Mouse (Mus musculus): ENCODE measurements around the gene Cnot10. TPM values are rescaled to one million over a fixed set of nuclear protein-coding genes. Genes with fewer than 3 reads are reported as not detected.
"Not testable (repeated sequence)": the region's sequence is repeated elsewhere in the genome, so short reads cannot be mapped to it uniquely, and the experiment has no call there.

The Cnot10 gene
- polyA plus RNA-seq, 1 experiment from 2014 or later = 68.0 TPM

GRCm38 (mm10) chr9:114660983-114661382 lies 21.0 kb upstream of the Cnot10 start:
- H3K27ac ChIP-seq (ENCODE audit: low read depth, low read length) = no peak overlapping the region
- 75% methylated on average over 6 of the region's 6 CpGs for WGBS

GRCm38 (mm10) chr9:114660506-114660905 lies 20.5 kb upstream of the Cnot10 start:
- Histone ChIP-seq H3K36me3 (ENCODE audit: control insufficient read depth, insufficient read depth, low read length) (no peaks in the 10 kb centered on the region), H3K27ac (ENCODE audit: low read depth, low read length) (no peak overlapping the region), H3K4me3 (ENCODE audit: low read depth, low read length) (no peak overlapping the region), H3K27me3 (ENCODE audit: control insufficient read depth, insufficient read depth, low read length) (no peaks in the 10 kb centered on the region), H3K9me3 (ENCODE audit: control insufficient read depth, low read length) (no peaks in the 10 kb centered on the region), H3K4me2 (ENCODE audit: low read depth) (no peak overlapping the region), H3K9ac (ENCODE audit: low read length) (no peak overlapping the region), H3K4me1 (ENCODE audit: control insufficient read depth, insufficient read depth, low read length) (no peaks in the 10 kb centered on the region)
- 83% methylated on average over 6 of the region's 6 CpGs for WGBS
- no peak for ATAC-seq (ENCODE audit: insufficient read depth, low FRiP score, low TSS enrichment)
- no peak for DNase-seq (ENCODE audit: low spot score)

More at GRCm38 (mm10) chr9:114660983-114661382, 21.0 kb upstream of the Cnot10 start:
- Histone ChIP-seq H3K27me3 (ENCODE audit: control insufficient read depth, insufficient read depth, low read length) (no peaks in the 10 kb centered on the region), H3K4me1 (ENCODE audit: control insufficient read depth, insufficient read depth, low read length) (no peaks in the 10 kb centered on the region), H3K9me3 (ENCODE audit: control insufficient read depth, low read length) (no peaks in the 10 kb centered on the region), H3K36me3 (ENCODE audit: control insufficient read depth, insufficient read depth, low read length) (no peaks in the 10 kb centered on the region), H3K4me2 (ENCODE audit: low read depth) (no peak overlapping the region), H3K4me3 (ENCODE audit: low read depth, low read length) (no peak overlapping the region), H3K9ac (ENCODE audit: low read length) (no peak overlapping the region)
- no peak for DNase-seq (ENCODE audit: low spot score)
- ATAC-seq (ENCODE audit: insufficient read depth, low FRiP score, low TSS enrichment) = no peak

- H3K4me3 ChIP-seq (ENCODE audit: low read depth, low read length) = no peak overlapping the region
- H3K27me3 ChIP-seq (ENCODE audit: control insufficient read depth, insufficient read depth, low read length) = no peaks in the 10 kb centered on the region
- no peak for DNase-seq (ENCODE audit: low spot score)
- no peak overlapping the region for H3K9ac ChIP-seq (ENCODE audit: low read length)
- H3K36me3 ChIP-seq (ENCODE audit: control insufficient read depth, insufficient read depth, low read length) = no peaks in the 10 kb centered on the region
- H3K4me1 ChIP-seq (ENCODE audit: control insufficient read depth, insufficient read depth, low read length) = no peaks in the 10 kb centered on the region
- no peak overlapping the region for H3K27ac ChIP-seq (ENCODE audit: low read depth, low read length)
- 85% methylated on average over 3 of the region's 3 CpGs for WGBS
- H3K4me2 ChIP-seq (ENCODE audit: low read depth) = no peak overlapping the region
- no peak for ATAC-seq (ENCODE audit: insufficient read depth, low FRiP score, low TSS enrichment)
- no peaks in the 10 kb centered on the region for H3K9me3 ChIP-seq (ENCODE audit: control insufficient read depth, low read length)
Observed at GRCm38 (mm10) chr9:114656701-114657100, 16.7 kb upstream of the Cnot10 start.

- no peak for ATAC-seq (ENCODE audit: insufficient read depth, low FRiP score, low TSS enrichment)
Observed at GRCm38 (mm10) chr9:114655356-114655755, 15.4 kb upstream of the Cnot10 start.

GRCm38 (mm10) chr9:114650938-114651634 lies 11.1 kb upstream of the Cnot10 start:
- Histone ChIP-seq H3K27me3 (ENCODE audit: control insufficient read depth, insufficient read depth, low read length) (no peaks in the 10 kb centered on the region), H3K4me3 (ENCODE audit: low read depth, low read length) (no peak overlapping the region), H3K27ac (ENCODE audit: low read depth, low read length) (no peak overlapping the region), H3K4me1 (ENCODE audit: control insufficient read depth, insufficient read depth, low read length) (no peaks in the 10 kb centered on the region), H3K9me3 (ENCODE audit: control insufficient read depth, low read length) (no peaks in the 10 kb centered on the region), H3K4me2 (ENCODE audit: low read depth) (no peak overlapping the region), H3K36me3 (ENCODE audit: control insufficient read depth, insufficient read depth, low read length) (no peaks in the 10 kb centered on the region), H3K9ac (ENCODE audit: low read length) (no peak overlapping the region)
- 62% methylated on average over 21 of the region's 21 CpGs for WGBS
- no peak for DNase-seq (ENCODE audit: low spot score)
- no peak for ATAC-seq (ENCODE audit: insufficient read depth, low FRiP score, low TSS enrichment)

More at GRCm38 (mm10) chr9:114655356-114655755, 15.4 kb upstream of the Cnot10 start:
- no peak for DNase-seq (ENCODE audit: low spot score)
- no peak overlapping the region for H3K27ac ChIP-seq (ENCODE audit: low read depth, low read length)
- no peaks in the 10 kb centered on the region for H3K27me3 ChIP-seq (ENCODE audit: control insufficient read depth, insufficient read depth, low read length)
- no peaks in the 10 kb centered on the region for H3K9me3 ChIP-seq (ENCODE audit: control insufficient read depth, low read length)
- WGBS = 94% methylated on average over 4 of the region's 4 CpGs
- H3K9ac ChIP-seq (ENCODE audit: low read length) = no peak overlapping the region
- H3K4me1 ChIP-seq (ENCODE audit: control insufficient read depth, insufficient read depth, low read length) = no peaks in the 10 kb centered on the region
- H3K4me2 ChIP-seq (ENCODE audit: low read depth) = no peak overlapping the region
- no peak overlapping the region for H3K4me3 ChIP-seq (ENCODE audit: low read depth, low read length)
- H3K36me3 ChIP-seq (ENCODE audit: control insufficient read depth, insufficient read depth, low read length) = no peaks in the 10 kb centered on the region

- Histone ChIP-seq H3K4me3 (ENCODE audit: low read depth, low read length) (no peak overlapping the region), H3K27me3 (ENCODE audit: control insufficient read depth, insufficient read depth, low read length) (no peaks in the 10 kb centered on the region), H3K27ac (ENCODE audit: low read depth, low read length) (no peak overlapping the region), H3K9me3 (ENCODE audit: control insufficient read depth, low read length) (no peaks in the 10 kb centered on the region), H3K4me1 (ENCODE audit: control insufficient read depth, insufficient read depth, low read length) (no peaks in the 10 kb centered on the region), H3K4me2 (ENCODE audit: low read depth) (no peak overlapping the region), H3K9ac (ENCODE audit: low read length) (no peak overlapping the region), H3K36me3 (ENCODE audit: control insufficient read depth, insufficient read depth, low read length) (no peaks in the 10 kb centered on the region)
- DNase-seq (ENCODE audit: low spot score) = no peak
- no peak for ATAC-seq (ENCODE audit: insufficient read depth, low FRiP score, low TSS enrichment)
- WGBS = 78% methylated on average over 5 of the region's 5 CpGs
Observed at GRCm38 (mm10) chr9:114649371-114649770, 9.4 kb upstream of the Cnot10 start.

GRCm38 (mm10) chr9:114648472-114648871 lies 8.5 kb upstream of the Cnot10 start:
- not testable (repeated sequence) for H3K9ac ChIP-seq (ENCODE audit: low read length)

GRCm38 (mm10) chr9:114647506-114648432 lies 7.8 kb upstream of the Cnot10 start:
- no peak overlapping the region for H3K27ac ChIP-seq (ENCODE audit: low read depth, low read length)
- H3K4me3 ChIP-seq (ENCODE audit: low read depth, low read length) = no peak overlapping the region
- WGBS = 80% methylated on average over 28 of the region's 28 CpGs
- DNase-seq (ENCODE audit: low spot score) (no peak), ATAC-seq (ENCODE audit: insufficient read depth, low FRiP score, low TSS enrichment) (no peak)
- no peaks in the 10 kb centered on the region for H3K36me3 ChIP-seq (ENCODE audit: control insufficient read depth, insufficient read depth, low read length)
- no peaks in the 10 kb centered on the region for H3K9me3 ChIP-seq (ENCODE audit: control insufficient read depth, low read length)
- no peak overlapping the region for H3K9ac ChIP-seq (ENCODE audit: low read length)
- H3K4me1 ChIP-seq (ENCODE audit: control insufficient read depth, insufficient read depth, low read length) = no peaks in the 10 kb centered on the region
- H3K27me3 ChIP-seq (ENCODE audit: control insufficient read depth, insufficient read depth, low read length) = no peaks in the 10 kb centered on the region
- no peak overlapping the region for H3K4me2 ChIP-seq (ENCODE audit: low read depth)

More at GRCm38 (mm10) chr9:114648472-114648871, 8.5 kb upstream of the Cnot10 start:
- DNase-seq (ENCODE audit: low spot score); H3K4me2 ChIP-seq (ENCODE audit: low read depth); H3K4me1 ChIP-seq (ENCODE audit: control insufficient read depth, insufficient read depth, low read length); H3K4me3 ChIP-seq (ENCODE audit: low read depth, low read length); H3K27ac ChIP-seq (ENCODE audit: low read depth, low read length); H3K36me3 ChIP-seq (ENCODE audit: control insufficient read depth, insufficient read depth, low read length); H3K9me3 ChIP-seq (ENCODE audit: control insufficient read depth, low read length); ATAC-seq (ENCODE audit: insufficient read depth, low FRiP score, low TSS enrichment); H3K27me3 ChIP-seq (ENCODE audit: control insufficient read depth, insufficient read depth, low read length): not testable (repeated sequence)
- WGBS = 56% methylated on average over 8 of the region's 9 CpGs
